Mouse (Mus musculus) hindbrain, embryonic 13.5 days (tissue): ENCODE results near the gene Ankdd1a. TPM values are rescaled to one million over a fixed set of nuclear protein-coding genes. Genes with fewer than 3 reads are reported as not detected.

ENCODE experiments used
- ATAC-seq: fragments of 200-750 bp; cut with Nextera tagmentation; 2 replicates; pipeline ENCODE4 v1.8.0; 2017; ENCODE audit warnings: moderate TSS enrichment; ENCODE audit not compliant: low FRiP score
- H3K27ac ChIP-seq: fragments of 300-500 bp; sonication (generic); 2 replicates; pipeline ENCODE4 v1.5.1; 2015; ENCODE audit warnings: inconsistent platforms, mild to moderate bottlenecking, moderate library complexity
- H3K27me3 ChIP-seq: fragments of 300-500 bp; sonication (generic); 2 replicates; pipeline ENCODE4 v1.6.1; 2015; ENCODE audit warnings: mild to moderate bottlenecking, inconsistent platforms
- H3K36me3 ChIP-seq: fragments of 300-500 bp; sonication (generic); 2 replicates; pipeline ENCODE4 v1.6.1; 2015; ENCODE audit warnings: mild to moderate bottlenecking, inconsistent platforms
- H3K4me1 ChIP-seq: fragments of 300-500 bp; sonication (generic); replicated peaks from 2 replicates; pipeline ENCODE4 v1.6.1; 2015; ENCODE audit warnings: inconsistent platforms
- H3K4me2 ChIP-seq: fragments of 300-500 bp; sonication (generic); 2 replicates; pipeline ENCODE4 v1.6.1; 2015; ENCODE audit warnings: inconsistent platforms, mild to moderate bottlenecking, moderate library complexity
- H3K4me3 ChIP-seq: fragments of 300-500 bp; sonication (generic); 2 replicates; pipeline ENCODE4 v1.5.1; 2015; ENCODE audit warnings: mild to moderate bottlenecking, inconsistent platforms
- H3K9ac ChIP-seq: fragments of 300-500 bp; sonication (generic); 2 replicates; pipeline ENCODE4 v1.6.1; 2015; ENCODE audit warnings: mild to moderate bottlenecking, inconsistent platforms
- H3K9me3 ChIP-seq: fragments of 300-500 bp; sonication (generic); 2 replicates; pipeline ENCODE4 v1.6.1; 2016; ENCODE audit warnings: inconsistent platforms
- WGBS: fragments of 180-500 bp; shearing (Covaris S2); methylation state at CpG from one replicate; pipeline ENCODE4 v1.1.7; 2015; 5-methylcytosine and 5-hydroxymethylcytosine counted together
- polyA plus RNA-seq: library from polyadenylated mRNA; unstranded; fragments of >200 nt; fragmentation: Nextera tagmentation; extraction: Ambion mirVana; gene quantifications from 2 replicates; pipeline ENCODE4 v1.2.1, GENCODE M21; 2015

The Ankdd1a gene
- polyA plus RNA-seq, 1 experiment from 2014 or later: 0.51 TPM

GRCm38 (mm10) chr9:65479158-65479557 is 40.8 kb downstream of the Ankdd1a start:
- ATAC-seq: no peak
- H3K36me3 ChIP-seq: peaks cover 96% of the 10 kb centered on the region
- H3K4me2 ChIP-seq: no peak overlapping the region
- H3K27me3 ChIP-seq: no peaks in the 10 kb centered on the region
- H3K4me3 ChIP-seq: no peak overlapping the region
- no peaks in the 10 kb centered on the region for H3K4me1 ChIP-seq
- WGBS: 89% methylated on average over 8 of the region's 8 CpGs
- no peak overlapping the region for H3K27ac ChIP-seq
- no peaks in the 10 kb centered on the region for H3K9me3 ChIP-seq
- H3K9ac ChIP-seq: no peak overlapping the region

GRCm38 (mm10) chr9:65472769-65473168 is 47.2 kb downstream of the Ankdd1a start:
- peaks cover 86% of the 10 kb centered on the region for H3K36me3 ChIP-seq
- 93% methylated on average over 4 of the region's 4 CpGs for WGBS

GRCm38 (mm10) chr9:65467686-65468085 is 52.3 kb downstream of the Ankdd1a start:
- peaks cover 13% of the 10 kb centered on the region for H3K4me1 ChIP-seq
- WGBS: 62% methylated on average over 11 of the region's 11 CpGs
- no peaks in the 10 kb centered on the region for H3K9me3 ChIP-seq
- H3K27ac ChIP-seq: no peak overlapping the region
- no peak for ATAC-seq
- H3K9ac ChIP-seq: no peak overlapping the region
- no peaks in the 10 kb centered on the region for H3K27me3 ChIP-seq
- H3K36me3 ChIP-seq: peaks cover 61% of the 10 kb centered on the region
- H3K4me2 ChIP-seq: no peak overlapping the region
- H3K4me3 ChIP-seq: no peak overlapping the region

More at GRCm38 (mm10) chr9:65472769-65473168, 47.2 kb downstream of the Ankdd1a start:
- H3K9me3 ChIP-seq: no peaks in the 10 kb centered on the region
- no peaks in the 10 kb centered on the region for H3K27me3 ChIP-seq
- H3K4me3 ChIP-seq: no peak overlapping the region
- H3K27ac ChIP-seq: no peak overlapping the region
- H3K4me2 ChIP-seq: no peak overlapping the region
- no peak overlapping the region for H3K9ac ChIP-seq
- ATAC-seq: no peak
- no peaks in the 10 kb centered on the region for H3K4me1 ChIP-seq

GRCm38 (mm10) chr9:65465241-65465640 is 54.8 kb downstream of the Ankdd1a start:
- no peak for ATAC-seq
- H3K36me3 ChIP-seq: peaks cover 41% of the 10 kb centered on the region
- no peak overlapping the region for H3K27ac ChIP-seq
- H3K4me3 ChIP-seq: no peak overlapping the region
- no peaks in the 10 kb centered on the region for H3K27me3 ChIP-seq
- 94% methylated on average over 2 of the region's 2 CpGs for WGBS
- H3K9ac ChIP-seq: no peak overlapping the region
- H3K9me3 ChIP-seq: no peaks in the 10 kb centered on the region
- H3K4me2 ChIP-seq: no peak overlapping the region
- peaks cover 31% of the 10 kb centered on the region for H3K4me1 ChIP-seq

GRCm38 (mm10) chr9:65464161-65464560 is 55.8 kb downstream of the Ankdd1a start:
- H3K27ac ChIP-seq: no peak overlapping the region
- 95% methylated on average over 6 of the region's 6 CpGs for WGBS
- no peaks in the 10 kb centered on the region for H3K9me3 ChIP-seq
- no peak overlapping the region for H3K4me3 ChIP-seq
- H3K9ac ChIP-seq: no peak overlapping the region
- ATAC-seq: no peak
- no peak overlapping the region for H3K4me2 ChIP-seq
- H3K4me1 ChIP-seq: peaks cover 33% of the 10 kb centered on the region
- no peaks in the 10 kb centered on the region for H3K27me3 ChIP-seq
- H3K36me3 ChIP-seq: peaks cover 30% of the 10 kb centered on the region

GRCm38 (mm10) chr9:65462544-65462943 is 57.4 kb downstream of the Ankdd1a start:
- Histone ChIP-seq H3K27ac (no peak overlapping the region), H3K9ac (0 out of 2 replicates have a peak overlapping the region, but pooled peaks have one; percentile 24), H3K4me3 (no peak overlapping the region), H3K9me3 (no peaks in the 10 kb centered on the region), H3K27me3 (no peaks in the 10 kb centered on the region), H3K36me3 (peaks cover 21% of the 10 kb centered on the region), H3K4me2 (no peak overlapping the region), H3K4me1 (peaks cover 33% of the 10 kb centered on the region)
- 81% methylated on average over 5 of the region's 5 CpGs for WGBS
- no peak for ATAC-seq

GRCm38 (mm10) chr9:65460732-65461442 is 59.1 kb downstream of the Ankdd1a start, which contains the start of gene Spg21:
TSS of gene Spg21 (plus strand) at chr9:65460947.
- peak within 1 kb of the TSS; percentile 72 for H3K4me2 ChIP-seq
- no peaks in the 10 kb centered on the region for H3K27me3 ChIP-seq
- peak within 1 kb of the TSS; percentile 83 for H3K4me3 ChIP-seq
- peaks cover 12% of the 10 kb centered on the region for H3K36me3 ChIP-seq
- peak within 1 kb of the TSS; percentile 91 for H3K9ac ChIP-seq
- no peaks in the 10 kb centered on the region for H3K9me3 ChIP-seq
- peaks cover 28% of the 10 kb centered on the region for H3K4me1 ChIP-seq
- WGBS: under 1% methylated on average over 53 of the region's 53 CpGs
- H3K27ac ChIP-seq: peak within 1 kb of the TSS; percentile 91
- peak; percentile 99 for ATAC-seq

- Histone ChIP-seq H3K4me3 (peak overlapping the region; percentile 83), H3K4me1 (peaks cover 28% of the 10 kb centered on the region), H3K27ac (peak overlapping the region; percentile 91), H3K9ac (peak overlapping the region; percentile 91), H3K36me3 (peaks cover 5% of the 10 kb centered on the region), H3K27me3 (no peaks in the 10 kb centered on the region), H3K4me2 (peak overlapping the region; percentile 72), H3K9me3 (no peaks in the 10 kb centered on the region)
- ATAC-seq: peak; percentile 2; the same call in 1 of the 2 replicates
- WGBS: 31% methylated on average over 3 of the region's 3 CpGs
Observed at GRCm38 (mm10) chr9:65460198-65460597, 59.8 kb downstream of the Ankdd1a start.

- H3K27me3 ChIP-seq: no peaks in the 10 kb centered on the region
- no peaks in the 10 kb centered on the region for H3K9me3 ChIP-seq
- no peak overlapping the region for H3K4me2 ChIP-seq
- peaks cover 5% of the 10 kb centered on the region; the same call in 1 of the 2 replicates for H3K36me3 ChIP-seq
- H3K9ac ChIP-seq: no peak overlapping the region
- H3K4me1 ChIP-seq: peaks cover 28% of the 10 kb centered on the region
- no peak for ATAC-seq
- no peak overlapping the region for H3K4me3 ChIP-seq
- H3K27ac ChIP-seq: no peak overlapping the region
- 87% methylated on average over 2 of the region's 2 CpGs for WGBS
Observed at GRCm38 (mm10) chr9:65458975-65459374, 61.0 kb downstream of the Ankdd1a start.

GRCm38 (mm10) chr9:65447951-65448350 is 72.0 kb downstream of the Ankdd1a start:
- no peak overlapping the region for H3K9ac ChIP-seq
- no peak overlapping the region for H3K4me3 ChIP-seq
- no peak overlapping the region for H3K4me2 ChIP-seq
- 93% methylated on average over 6 of the region's 6 CpGs for WGBS
- no peak for ATAC-seq
- H3K9me3 ChIP-seq: no peaks in the 10 kb centered on the region
- no peak overlapping the region for H3K27ac ChIP-seq
- H3K4me1 ChIP-seq: no peaks in the 10 kb centered on the region
- H3K27me3 ChIP-seq: no peaks in the 10 kb centered on the region
- H3K36me3 ChIP-seq: peaks cover 91% of the 10 kb centered on the region

GRCm38 (mm10) chr9:65444692-65445091 is 75.3 kb downstream of the Ankdd1a start:
- Histone ChIP-seq H3K4me3 (no peak overlapping the region), H3K9me3 (no peaks in the 10 kb centered on the region), H3K36me3 (peaks cover 87% of the 10 kb centered on the region), H3K27me3 (no peaks in the 10 kb centered on the region), H3K4me1 (no peaks in the 10 kb centered on the region), H3K9ac (no peak overlapping the region), H3K4me2 (no peak overlapping the region), H3K27ac (no peak overlapping the region)
- WGBS: 95% methylated on average over 4 of the region's 4 CpGs
- ATAC-seq: no peak
